Mouse (Mus musculus): ENCODE measurements around the gene Prpsap1.
A peak's percentile ranks its signal among the peaks of the same experiment; 100 is the strongest.
"Not testable (repeated sequence)": the region's sequence is repeated elsewhere in the genome, so short reads cannot be mapped to it uniquely, and the experiment has no call there.

Gene Prpsap1

DNA sequence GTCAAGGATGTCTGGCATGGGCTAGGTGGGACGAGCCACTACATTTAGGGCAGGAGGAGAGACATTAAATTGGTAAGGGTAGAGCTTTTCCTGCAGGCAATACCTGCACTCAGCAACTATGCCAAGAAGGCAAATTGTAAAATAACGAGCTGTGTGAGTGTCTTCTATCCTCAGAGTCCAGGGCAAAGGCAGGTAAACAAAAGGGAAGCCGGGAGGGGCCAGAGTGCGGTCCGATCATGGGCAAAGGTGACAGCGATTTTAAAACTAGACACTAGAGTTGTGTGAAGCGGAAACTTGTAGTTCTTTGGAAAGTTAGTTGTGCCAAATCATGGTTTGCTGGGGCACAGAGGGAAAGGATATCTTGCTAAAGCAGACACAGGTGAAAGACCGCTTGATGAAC, 9.7 kb downstream of the Prpsap1 start:
- DNase-seq, result no peak

DNA sequence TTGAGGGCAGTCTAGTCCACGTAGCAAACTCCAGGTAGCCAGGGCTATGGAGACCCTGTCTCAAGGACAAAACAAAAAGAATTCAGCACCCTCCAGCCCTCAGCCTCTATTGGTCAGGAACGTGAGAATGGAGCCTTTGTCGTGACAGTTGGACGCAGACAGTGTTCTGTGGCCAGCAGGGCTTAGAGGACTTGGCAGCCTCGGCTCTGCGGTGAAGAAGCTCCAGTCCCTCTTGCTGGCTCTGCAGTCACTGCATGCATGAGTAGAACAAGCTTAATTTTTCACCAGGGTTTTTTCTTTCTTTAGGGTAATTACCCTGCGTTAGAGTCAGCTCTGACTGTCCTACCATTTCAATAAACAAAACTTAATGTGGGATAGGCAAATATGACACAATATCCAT, 12.2 kb downstream of the Prpsap1 start:
- no peak for DNase-seq

DNA sequence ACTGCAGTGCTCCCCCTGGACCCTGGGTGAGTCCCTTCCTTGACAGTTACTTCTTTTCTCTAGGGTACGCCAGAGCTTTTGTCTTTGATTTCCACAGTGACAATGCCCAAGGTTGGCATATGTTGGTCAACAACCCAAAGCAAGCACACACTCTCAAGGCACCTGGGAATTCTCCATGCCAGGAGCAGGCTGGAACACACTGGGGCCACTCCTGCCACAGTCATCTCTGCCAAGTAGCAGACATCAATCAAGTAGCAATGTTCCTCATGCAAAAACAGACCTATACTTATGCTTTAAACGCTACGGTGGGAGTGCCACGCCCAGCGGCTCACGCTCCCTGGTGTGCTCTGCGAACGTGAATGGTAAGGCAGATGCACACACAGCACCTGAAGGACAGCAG, 13.0 kb downstream of the Prpsap1 start:
- no peak for DNase-seq

DNA sequence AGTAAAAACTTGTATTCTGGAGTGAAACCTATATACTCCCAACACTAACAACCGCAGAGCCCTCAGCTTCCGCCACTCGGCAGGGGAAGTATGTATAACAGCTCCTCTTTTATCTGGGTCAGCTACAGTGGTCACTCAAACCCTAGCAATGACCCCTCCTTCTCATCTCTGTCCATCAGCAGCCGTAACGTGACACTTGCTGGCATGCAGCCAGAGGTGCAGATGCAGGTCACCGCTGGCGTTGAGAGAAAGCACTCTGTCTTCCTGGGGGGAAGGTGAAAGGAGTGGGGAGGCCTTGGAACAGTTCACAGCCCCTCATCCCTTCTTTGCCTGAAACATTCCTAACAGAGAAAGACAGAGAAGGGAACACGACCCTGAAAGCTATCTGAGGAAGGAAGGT, 14.2 kb downstream of the Prpsap1 start:
- no peak for DNase-seq

DNA sequence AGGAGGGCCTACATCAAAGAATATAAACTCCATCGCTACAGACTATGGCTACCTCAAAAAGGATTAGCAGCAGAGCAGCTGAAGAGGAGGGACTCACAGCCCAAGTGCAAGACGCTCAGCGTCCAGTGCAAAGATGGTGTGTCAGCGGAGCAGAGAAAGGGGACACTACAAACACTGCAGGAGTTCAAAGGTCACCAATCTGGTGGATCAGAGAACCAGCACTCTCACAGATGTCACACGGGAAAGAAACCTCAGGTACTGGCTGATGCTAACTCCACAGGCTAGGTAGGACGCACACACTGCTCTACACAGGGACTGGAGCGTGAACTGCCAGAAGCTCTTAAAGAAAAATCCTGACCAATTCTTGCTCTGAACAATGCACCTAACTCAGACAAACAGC, 15.0 kb downstream of the Prpsap1 start:
- DNase-seq, result no peak

DNA sequence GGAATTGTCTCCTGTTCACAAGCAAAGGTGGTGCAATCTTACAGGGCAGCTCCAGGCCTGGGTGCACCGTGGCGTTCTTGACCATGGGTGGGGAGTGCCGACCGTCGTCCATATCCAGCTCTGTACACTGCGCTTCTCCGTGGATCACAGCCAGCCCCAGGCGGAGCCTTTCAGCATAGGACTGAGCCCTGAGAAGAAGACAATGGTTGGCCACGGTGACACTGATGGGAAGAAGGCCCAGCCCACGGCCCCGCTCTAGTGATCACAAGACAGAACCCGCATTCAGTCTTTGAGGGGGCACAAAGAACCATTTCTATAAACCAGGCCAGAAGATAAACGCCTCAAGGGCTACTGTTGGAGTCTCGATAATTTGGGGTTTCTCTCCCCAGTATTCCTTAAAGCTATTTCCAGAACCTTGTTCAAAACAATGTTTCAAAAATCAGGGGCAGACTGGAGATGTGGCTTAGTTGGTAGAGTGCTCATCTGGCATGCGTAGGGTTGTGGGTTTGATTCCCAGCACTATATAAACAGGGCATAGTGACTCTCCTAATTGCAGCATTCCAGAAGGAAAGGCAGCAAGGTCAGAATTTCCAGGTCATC, 16.7 kb downstream of the Prpsap1 start:
- no peak for DNase-seq

DNA sequence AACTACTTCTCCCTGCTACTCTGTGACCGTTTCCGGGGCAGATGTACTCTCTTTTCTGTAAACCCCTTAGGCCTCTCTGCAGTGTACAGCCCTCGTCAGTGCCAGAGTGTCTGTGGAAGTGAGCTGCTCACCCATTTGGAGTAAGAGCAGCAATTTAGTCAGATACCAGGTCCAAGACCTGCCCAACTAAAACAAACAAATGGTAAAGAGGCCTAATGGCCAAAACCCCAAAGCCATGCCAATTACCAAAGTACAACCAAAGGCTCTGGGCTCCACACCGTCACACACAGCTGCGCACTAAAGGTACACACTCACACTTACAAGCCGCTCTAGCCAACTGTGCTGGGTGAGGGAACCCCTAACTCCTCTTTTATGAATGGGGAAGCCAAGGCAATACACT, 17.3 kb downstream of the Prpsap1 start:
- no peak for DNase-seq

DNA sequence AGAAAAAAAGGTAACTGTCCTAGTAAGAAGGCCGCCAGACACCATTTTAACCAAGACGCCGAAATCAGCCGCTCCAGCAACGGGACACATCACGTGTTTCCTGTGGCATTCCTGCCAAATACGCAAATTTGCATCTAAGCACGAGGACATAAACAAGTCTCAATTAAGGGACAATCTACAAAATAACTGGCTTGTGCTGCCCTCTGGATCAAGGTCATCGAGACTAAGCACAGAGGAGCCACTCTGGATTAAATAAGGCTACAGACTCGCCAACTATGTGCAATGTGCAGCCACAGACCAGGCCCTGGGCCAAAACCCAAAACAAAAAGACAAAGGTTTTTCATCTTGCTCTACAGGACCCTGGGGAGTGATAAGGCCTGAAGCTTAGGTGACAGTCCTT, 18.0 kb downstream of the Prpsap1 start:
- no peak for DNase-seq

DNA sequence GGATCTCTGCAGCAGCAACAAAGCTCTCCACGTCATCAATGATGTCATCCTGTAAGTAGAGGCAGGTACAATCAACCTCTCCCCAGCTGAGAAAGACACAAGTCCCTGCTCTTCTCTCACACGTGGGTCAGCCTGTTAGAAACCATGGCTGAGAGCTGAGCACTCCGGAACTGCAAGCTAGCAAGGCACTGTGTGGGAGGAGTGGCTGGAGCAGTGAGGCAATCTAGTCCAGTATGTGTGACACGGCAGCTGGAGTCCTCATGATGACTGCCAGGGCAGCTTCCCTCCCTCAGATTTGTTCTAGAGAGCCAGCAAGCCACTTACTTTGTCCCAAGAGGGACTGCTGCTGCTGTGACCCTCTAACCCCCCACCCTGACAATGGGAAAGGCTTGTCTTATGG, 21.7 kb downstream of the Prpsap1 start:
- DNase-seq, result no peak

DNA sequence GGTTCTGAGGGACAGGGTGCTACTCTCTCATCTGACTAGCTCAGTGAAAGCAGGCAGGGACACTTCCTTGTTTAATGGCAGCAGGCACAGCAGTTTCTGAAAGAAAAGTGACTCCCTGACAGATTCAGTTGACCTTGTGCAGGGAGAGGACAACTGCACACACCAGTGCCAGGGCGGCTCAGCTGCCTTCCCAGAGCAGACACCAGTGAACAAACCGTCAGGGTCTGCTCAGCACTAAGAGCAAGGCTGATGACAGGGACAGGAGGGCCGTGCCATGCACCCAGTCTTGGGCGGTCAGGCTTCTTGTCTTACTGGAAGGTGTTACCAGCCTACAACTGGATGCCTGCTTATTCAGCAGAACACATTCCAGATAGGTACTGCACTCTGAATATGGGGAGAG, 23.1 kb downstream of the Prpsap1 start:
- DNase-seq, result no peak

DNA sequence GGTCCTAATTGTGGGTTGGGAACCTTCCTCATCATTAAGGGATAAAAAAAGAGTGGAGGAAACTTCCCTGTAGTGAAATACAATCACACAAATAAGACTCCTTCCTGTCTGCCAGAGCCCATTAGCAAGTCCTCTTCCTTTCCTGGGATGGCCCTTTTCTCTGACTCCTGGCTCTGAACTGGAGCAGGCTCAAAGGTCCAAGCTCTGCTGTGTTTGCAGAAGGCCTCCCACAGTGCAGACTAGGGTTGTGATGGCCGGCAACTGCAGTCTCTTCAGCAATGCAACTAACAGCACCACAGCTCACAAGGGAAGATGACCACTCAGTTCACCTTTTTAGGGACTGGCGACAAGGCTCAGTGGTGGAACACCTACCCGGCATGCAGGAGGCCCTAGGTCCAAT, 23.8 kb downstream of the Prpsap1 start:
- no peak for DNase-seq

DNA sequence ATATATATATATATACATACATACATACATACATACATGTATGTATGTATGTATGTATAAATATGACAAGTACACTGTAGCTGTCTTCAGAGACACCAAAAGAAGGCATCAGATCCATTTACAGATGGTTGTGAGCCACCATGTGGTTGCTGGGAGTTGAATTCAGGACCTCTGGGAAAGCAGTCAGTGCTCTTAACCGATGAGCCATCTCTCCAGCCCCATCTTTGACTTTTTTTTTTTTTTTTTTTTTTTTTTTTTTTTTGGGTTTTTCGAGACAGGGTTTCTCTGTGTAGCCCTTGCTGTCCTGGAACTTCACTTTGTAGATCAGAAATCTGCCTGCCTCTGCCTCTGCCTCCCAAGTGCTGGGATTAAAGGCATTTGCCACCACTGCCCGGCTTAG, 25.7 kb downstream of the Prpsap1 start:
- not testable (repeated sequence) for DNase-seq

DNA sequence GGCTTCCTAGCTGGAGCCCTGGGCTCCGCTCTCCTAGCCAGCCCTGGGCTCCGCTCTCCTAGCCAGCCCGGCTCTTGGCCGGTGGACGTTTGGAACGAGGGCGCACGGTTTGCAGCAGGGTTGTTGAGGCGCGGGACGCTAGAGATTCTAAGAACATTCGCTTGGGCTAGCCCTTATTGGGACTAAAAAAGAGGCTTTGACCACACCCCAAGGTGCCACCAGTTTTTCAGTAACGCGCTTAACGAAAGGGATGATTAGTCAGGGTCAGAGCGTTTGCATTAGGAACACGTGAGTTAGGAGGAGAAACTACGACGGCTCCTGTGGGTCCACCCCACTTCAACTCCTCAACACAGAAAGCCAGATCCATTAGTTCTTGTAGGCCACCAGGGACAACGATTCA, 27.9 kb downstream of the Prpsap1 start, which contains the start of gene Qrich2:
TSS of gene Qrich2 (minus strand) at position 101 of the 400 bp plus-strand sequence.
- DNase-seq, result no peak

DNA sequence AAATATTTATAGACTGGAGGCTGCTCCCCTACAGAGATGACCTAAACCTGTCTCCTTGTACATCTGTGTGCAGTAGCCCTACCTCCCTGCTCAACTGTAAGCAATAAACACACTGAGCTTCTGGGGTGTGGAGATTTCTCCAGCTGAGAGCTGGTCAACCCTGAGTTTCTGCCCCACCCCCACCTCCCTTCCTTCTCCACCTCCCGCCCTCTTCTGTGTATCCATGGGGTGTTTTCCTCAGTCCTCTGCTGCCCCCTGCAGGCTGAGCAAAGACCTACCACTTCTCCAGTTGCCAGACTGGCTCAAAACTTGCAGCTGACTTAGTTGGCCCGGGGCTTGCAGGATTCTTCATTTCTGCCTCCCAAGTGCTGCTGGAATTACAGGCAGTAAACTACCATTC, 30.2 kb downstream of the Prpsap1 start:
- peak; percentile 68 for DNase-seq

DNA sequence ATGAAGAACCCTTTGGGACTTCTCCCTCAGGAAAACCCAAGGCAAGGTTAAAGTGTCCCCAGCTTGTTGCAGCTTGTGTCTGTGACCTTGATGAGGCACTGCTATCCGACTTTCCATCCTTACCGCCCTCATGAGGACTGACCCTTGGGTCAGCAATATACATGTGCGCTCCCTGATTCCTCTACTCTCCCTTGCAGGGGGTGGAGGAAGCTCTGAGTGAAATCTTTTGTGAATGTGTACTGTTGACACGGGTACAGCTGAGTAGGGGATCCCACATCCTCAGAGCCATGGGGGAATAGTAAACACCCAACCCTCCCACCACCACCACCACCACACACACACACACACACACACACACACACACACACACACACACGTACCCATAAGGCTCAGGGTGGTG, 30.7 kb downstream of the Prpsap1 start:
- no peak for DNase-seq

DNA sequence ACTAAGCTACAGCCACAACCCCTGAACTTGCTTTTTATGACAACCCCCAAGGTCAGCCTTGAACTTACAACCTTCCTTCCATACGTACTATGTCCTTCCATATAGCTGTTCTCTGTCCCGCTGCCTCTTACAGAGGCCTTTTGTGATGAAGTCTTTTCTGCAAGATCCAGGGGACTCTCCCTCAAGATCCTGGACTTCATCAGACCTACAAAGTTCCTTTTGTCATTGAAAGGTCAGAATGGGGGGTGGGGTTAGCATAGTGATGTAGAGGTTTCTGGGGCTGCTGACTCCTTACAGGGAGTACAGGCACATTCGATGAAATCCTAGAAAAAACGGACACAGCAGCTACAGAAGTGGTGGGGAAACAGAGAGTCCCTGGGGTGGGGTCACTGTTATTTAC, 34.2 kb downstream of the Prpsap1 start:
- DNase-seq, result no peak

DNA sequence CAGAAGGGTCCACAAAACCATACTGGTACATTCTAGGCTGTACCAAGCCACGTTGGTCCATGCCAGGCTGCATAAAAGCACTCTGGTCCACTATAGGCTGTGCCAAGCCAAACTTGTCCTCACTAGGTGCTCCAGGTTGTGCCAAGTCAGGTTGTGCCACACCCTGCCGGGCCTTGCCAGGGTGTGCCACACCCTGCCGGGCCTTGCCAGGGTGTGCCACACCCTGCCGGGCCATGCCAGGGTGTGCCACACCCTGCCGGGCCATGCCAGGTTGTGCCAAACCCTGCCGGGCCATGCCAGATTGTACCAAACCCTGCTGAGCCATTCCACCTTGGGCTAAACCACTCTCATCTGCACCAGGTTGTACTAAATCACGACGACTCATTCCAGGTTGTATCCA, 37.8 kb downstream of the Prpsap1 start:
- DNase-seq, result no peak

DNA sequence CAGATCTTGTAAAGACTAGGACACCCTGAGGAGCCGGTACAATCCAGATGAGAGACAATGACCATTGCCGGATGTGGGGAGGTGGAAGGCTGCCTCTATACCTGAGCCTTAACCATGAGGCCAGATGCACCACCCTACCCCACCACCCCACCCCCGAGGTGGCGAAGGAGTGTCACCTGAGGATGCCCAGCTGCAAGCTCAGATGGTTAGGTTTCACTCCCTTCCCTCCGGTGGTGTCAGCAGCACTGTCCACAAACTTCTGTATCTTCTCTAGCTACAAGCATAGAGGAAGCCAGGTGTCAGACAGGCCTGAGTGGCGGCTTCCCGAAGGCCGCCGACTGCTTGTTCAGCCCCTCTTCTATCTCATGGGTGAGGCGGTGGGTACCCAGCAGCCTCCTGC, 40.1 kb downstream of the Prpsap1 start:
- no peak for DNase-seq

DNA sequence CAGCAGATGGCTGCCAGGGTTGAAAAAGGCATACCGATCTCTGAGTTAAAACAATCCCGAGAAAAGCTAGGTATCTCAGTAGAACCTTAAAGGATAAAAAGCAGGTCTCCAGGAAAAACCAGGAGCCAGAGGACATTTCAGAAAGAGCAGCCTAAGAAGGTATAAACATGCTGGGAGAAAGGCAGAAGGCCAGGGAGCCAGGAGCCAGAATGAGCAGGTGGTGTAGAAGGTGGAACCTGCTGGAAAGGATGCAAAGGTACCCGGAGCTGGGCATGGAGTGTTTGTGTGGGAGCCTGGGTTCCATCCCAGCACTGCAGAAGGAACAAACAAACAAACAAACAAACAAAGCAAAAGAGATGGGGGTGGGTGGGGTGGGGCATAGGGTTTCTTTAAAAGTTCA, 44.7 kb downstream of the Prpsap1 start:
- no peak for DNase-seq

DNA sequence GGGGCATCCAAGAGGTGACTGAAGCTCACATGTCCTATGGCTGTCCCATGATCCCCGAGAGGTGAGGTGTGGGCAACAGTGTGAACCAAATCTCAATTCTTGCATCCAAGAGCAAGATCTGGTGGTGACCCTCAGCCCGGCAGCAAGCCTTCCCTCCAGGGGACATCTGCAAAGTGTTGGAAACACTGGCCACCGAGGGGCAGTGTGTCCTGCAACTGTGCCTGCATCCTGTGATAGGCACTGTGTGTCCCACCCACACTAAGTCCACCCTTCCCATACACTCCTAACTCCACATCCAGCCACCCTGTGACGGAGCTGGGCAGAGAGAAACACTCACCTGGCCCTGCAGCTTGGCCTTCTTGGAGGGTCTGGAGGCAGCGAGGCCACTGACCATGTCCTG, 46.2 kb downstream of the Prpsap1 start:
- DNase-seq, result no peak

DNA sequence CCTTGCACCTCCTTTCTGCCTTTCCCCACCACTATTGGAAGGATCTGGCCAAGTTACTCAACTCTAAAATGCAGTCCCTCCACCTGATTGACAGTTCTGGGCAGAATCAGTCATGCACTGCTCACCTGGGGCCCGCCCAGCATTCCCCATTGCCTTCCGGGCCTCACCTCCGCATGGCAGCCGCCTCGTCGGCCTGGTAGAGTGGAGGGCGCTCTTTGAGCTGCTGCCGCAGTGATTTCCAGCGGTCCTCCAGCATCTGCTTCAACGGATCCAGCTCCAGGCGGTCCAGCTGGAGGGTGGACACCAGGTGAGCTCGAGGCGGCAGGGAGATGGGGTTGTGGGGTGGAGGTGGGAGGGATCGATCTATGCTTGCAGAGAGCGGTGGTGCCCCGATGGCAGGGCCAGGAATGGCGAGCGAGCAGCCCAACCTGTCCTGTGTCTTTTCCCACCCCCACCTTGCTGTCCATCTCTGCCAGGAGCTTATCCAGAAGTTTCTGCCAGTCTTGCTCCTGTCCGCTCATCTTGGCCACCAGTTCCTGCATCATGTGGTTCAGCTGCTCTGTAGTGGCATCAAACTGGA, 47.6 kb downstream of the Prpsap1 start:
- no peak for DNase-seq

DNA sequence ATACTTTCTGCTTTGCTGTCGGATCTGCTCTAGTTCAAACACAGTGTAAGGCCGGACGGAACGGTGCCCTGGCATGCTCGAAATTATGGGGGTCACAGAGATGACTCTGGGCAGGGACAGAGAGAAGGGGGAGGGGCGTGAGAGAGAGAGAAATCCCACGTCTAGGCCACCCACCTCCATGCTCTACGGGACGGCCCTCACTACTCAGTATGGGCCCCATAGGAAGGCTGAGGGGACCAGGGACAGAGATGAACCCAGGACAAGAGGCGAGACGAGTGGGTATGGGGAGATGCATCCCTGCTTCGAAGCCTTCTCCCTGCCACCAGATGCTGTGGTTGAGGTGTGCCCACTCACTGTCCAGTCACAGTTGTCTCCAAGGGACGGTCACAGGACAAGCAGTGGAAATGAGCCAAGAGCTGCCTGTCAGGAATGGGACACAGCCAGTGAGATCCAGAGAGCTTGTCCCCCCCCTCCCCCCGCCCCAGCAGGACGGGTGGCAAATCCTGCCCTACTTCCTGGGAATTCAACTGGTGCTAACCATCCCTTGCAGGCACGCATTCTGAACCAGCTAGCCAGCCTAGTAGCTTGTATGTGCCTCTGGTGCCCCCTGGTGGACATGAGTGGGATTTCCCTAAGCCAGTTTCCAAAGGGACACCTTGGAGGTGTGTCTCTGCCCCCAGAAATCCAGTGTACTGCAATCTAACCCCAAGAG, 48.2 kb downstream of the Prpsap1 start:
- peak; percentile 88 for DNase-seq

DNA sequence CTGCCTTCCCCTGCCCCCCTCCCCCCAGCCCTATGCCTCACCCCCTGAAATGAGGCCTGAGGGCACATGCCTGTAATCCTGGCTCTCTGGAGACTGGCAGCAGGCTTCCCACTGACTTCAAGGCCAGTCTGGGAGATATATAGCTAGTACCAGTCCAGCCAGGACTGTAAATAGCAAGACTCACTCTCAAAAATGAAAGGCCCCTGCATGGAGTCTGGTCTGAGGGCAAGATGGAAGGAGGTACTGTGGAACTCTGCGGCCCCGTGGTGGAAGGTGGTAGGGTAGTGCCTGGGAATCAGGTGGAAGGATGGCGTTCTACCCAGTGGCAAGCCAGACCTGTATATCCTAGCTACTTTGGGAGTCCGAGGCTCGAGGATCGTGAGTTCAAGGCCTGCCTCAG, 50.1 kb downstream of the Prpsap1 start:
- DNase-seq, result no peak

DNA sequence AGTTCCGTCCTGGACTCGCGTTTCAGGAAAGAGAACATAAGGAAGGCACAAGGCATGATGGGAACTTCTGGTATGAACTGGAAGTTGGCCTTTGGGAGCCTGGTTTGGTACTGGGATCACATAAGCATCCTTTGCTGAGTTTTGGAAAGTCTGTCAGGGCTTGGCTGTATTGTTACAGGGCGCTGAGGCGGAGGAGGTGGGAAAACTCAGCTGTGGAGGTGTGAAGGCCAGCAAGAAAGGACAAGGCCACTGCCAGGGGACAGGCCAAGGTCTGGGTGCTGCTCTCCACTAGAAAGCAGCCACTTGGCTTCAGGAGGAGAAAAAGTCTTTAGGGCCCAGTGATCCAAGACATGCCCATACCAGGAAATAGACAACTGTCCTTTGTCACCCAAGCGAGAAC, 50.7 kb downstream of the Prpsap1 start:
- DNase-seq, result no peak

DNA sequence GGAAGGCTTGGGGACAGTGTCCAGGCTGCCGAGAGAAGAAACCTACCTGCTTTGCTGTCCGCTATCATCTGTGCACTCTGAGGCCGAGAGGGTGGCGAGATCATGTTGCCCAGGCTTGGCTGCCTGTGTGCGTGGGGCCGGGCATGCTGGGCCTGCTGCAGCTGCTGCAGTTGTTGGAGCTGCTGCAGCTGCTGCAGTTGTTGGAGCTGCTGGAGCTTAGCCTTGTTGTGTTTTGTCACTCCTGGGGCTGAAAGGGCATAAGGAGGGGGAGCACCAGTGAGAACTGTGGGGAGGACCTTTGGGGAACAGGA, 51.2 kb downstream of the Prpsap1 start:
- DNase-seq, result no peak
